Mouse (Mus musculus): ENCODE results near the gene Tmem259.

Gene Tmem259

DNA sequence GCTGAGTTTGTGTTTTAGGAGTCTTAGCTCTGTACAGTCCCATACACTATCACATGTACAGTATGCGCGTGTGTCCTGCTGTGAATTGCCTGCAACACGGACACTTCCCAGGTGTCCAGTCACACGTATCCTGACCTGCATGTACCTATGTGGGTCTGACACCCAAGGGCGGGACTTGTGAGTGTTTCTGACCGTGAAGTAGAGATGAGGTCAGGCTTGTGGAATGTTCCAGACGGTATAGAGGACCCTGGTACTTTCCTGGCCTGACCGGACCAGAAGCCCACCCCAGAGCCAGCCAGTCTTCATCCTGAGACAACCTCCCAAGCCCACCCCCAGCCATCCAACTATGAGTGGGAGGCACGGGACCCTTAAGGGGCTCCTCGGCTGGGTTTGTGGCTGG, 31.5 kb upstream of the Tmem259 start:
- DNase-seq: no peak

- no peak for DNase-seq
Observed at GRCm38 (mm10) chr10:80014484-80015290, 30.6 kb upstream of the Tmem259 start.

- no peak for DNase-seq
Observed at GRCm38 (mm10) chr10:80013609-80014008, 29.5 kb upstream of the Tmem259 start.

DNA sequence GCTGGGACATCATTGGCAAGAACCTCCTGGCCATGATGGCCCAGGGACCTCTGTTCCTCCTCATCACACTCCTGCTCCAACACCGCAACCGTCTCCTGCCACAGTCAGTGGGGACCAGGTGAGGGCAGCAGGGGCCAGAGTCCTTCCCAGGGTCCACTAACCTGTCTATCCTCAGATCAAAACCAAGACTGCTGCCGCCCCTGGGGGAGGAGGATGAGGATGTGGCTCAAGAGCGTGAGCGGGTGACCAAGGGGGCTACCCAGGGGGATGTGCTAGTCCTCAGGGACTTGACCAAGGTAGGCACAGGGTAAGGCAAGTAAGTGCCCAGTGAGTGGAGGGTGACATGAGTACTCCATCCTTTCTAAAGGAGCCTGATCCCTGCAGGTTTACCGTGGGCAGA, 27.6 kb upstream of the Tmem259 start:
- DNase-seq: no peak

DNA sequence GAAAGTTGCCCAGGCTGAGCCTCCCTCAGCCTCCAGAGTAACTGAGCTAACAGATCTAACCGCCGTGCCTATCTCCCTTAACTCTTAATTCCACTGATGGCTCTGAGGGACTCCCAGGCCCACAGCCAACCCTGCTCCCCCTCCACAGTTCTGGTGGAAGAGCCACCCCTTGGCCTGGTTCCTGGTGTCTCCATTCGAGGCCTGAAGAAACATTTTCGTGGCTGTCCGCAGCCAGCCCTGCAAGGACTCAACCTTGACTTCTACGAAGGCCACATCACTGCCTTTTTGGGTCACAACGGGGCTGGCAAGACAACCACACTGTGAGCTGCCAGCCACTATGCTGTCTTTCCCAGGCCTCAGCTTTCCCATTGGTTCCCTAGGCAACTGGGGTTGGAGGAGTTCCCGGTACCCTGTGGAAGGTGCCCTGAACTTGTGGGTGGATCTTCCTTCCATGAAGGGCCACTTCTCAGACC, 20.1 kb upstream of the Tmem259 start:
- no peak for DNase-seq

DNA sequence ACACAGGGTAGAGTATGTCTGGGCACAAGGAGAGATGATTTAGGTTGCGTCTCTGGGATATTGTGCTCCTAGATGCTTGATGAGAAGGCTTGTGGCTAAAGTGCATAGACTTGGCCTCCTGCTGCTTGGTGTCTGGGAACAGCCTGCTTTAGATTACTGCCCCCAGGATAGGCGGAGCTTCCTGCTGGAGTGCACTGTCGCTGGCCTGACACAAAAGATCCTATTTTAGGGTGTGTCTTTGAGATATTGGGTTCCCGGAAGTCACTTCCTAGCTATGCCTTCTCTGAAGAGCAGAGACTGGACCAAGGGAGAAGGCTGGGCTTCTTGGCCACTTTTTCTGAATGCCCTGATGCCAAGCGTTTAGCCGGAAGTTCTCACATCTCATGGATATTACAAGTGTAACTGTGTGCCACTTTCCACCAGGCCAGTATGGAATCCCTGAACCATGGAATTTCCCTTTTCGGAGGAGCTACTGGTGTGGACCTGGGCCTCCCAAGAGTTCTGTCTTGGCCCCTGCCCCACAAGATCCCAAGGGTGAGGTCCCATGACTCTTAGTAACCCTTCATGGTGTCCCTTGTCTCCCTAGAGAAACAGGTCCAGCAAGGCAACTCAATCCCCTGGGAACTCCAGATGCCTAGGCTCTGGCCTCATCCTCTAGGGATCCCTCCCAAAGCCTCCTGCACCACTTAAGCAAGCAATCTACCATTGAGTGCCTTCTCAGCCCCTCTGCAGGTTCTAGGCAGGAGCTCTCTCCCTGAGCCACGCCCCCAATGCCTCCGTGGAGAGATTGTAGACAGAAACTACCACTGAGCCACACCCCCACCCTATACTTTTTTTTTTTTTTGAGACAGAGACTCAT, 19.5 kb upstream of the Tmem259 start:
- DNase-seq: peak; percentile 18

DNA sequence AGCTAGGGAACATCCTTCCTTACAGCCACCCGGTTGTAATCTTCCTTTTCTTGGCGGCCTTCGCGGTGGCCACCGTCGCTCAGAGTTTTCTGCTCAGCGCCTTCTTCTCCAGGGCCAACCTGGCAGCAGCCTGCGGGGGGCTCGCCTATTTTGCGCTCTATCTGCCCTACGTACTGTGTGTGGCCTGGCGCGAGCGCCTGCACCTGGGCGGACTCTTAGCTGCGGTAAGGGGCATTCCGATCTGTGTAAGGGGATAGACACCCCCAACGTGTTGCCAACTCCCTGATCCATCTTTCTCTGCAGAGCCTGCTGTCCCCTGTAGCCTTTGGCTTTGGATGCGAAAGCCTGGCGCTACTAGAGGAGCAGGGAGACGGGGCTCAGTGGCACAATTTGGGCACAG, 18.7 kb upstream of the Tmem259 start:
- no peak for DNase-seq

DNA sequence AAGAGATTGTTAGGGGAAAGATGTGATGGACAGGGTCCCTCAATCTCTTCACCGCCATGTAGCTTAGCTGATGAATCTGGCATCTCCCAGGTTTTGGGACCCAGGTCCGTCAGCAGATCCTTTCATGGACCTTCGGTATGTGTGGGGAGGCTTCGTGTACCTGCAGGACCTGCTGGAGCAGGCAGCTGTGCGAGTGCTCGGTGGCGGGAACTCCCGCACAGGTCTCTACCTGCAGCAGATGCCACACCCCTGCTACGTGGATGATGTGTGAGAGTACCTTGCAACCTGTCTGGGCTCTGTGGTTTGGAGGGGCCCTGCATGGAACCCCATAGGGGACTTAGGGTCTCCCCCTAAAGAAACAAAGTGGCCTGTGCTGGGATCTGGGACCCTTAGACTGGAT, 17.8 kb upstream of the Tmem259 start:
- DNase-seq: no peak

GRCm38 (mm10) chr10:79997819-79998218, 13.7 kb upstream of the Tmem259 start:
- no peak for DNase-seq

GRCm38 (mm10) chr10:79997034-79997760, 13.1 kb upstream of the Tmem259 start:
- DNase-seq: peak; percentile 65

- DNase-seq: peak; percentile 97
Observed at GRCm38 (mm10) chr10:79996272-79997033, 12.3 kb upstream of the Tmem259 start, which contains the start of gene Abca7. TSS of gene Abca7 (plus strand) at chr10:79996494.

DNA sequence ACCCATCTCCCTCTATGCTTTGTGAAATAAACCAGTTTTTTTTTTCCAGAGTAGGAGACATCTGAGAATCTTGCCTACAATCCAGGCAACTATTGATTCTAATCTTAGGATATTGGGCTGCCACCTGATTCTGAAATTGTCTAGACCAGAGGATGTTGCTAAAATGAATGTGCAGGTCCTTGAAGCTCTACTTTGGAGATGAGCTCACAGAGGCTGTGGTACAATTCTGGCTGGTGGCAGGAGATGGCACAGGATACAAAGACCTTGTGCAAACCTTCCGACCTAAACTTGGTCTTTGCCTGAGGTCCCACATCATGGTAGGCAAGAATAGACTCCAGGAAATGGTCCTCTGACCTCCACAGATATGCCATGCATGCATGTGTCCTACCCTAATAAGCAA, 11.5 kb upstream of the Tmem259 start:
- no peak for DNase-seq

DNA sequence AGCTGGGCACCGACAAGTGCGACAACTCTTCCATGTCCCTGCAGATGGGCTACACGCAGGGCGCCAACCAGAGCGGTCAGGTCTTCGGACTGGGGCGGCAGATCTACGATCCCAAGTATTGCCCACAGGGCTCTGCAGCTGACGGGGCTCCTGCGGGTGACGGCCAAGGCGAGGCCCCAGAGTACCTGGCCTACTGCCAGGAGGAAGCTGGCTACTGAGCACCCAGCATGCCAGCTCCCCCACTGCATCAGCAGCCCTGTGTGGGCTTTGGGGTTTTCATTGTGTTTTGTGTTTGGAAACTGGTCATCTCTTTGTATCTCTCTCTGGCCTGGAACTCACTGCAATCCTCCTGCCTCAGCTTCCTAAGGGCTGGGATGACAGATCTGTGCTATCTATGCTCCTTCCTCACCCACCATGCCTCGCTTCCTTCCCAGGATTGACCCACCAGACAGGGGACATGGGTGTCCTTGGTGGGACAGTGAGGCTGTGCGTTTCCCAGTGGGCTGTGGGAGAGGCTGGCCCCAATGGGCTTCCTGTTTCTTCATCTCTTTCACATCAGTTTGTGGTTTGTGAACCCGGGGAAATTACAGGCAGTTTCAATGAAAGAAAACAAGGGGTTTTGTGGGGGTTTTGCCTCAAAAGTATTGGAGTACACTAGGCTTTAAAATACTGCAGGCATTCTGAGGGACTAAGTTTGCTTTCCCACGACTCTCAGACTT, 10.4 kb upstream of the Tmem259 start:
- peak; percentile 40 for DNase-seq

DNA sequence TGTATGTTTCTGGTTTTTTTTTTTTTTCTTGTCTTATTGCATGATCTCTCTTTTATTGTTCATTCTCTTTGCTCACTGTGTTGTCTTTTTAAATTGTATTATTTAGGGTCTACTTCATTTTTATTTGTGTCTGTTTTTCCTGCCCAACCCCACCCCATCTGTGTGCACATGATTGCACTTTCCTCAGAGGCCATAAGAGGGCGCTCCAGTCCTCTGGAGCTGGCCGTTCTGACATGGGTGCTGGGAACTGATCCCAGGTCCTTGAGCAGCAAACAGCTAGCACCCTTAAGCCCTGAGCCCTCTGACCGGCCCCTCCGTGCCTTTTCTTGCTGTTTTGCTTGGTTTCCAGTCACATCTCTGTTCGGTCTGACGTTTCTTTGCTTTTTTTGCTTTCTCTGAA, 7.4 kb upstream of the Tmem259 start:
- no peak for DNase-seq

DNA sequence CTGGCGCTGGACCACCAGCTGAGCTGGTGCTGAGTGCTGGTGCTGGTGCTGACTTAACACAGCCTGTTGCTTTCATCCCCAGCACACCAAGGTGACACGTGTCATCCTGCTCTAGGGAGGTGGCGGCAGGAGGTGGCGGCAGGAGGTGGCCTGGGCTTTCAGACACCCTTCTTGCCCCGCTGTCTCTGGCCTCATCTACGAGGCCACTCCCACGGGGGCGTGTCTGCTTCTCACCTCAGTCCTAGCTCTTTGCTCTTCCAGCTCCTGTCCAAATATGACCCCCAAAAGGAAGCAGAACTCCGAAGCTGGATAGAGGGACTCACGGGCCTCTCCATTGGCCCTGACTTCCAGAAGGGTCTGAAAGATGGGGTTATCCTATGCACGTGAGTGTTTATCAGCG, 7.0 kb upstream of the Tmem259 start:
- DNase-seq: no peak

DNA sequence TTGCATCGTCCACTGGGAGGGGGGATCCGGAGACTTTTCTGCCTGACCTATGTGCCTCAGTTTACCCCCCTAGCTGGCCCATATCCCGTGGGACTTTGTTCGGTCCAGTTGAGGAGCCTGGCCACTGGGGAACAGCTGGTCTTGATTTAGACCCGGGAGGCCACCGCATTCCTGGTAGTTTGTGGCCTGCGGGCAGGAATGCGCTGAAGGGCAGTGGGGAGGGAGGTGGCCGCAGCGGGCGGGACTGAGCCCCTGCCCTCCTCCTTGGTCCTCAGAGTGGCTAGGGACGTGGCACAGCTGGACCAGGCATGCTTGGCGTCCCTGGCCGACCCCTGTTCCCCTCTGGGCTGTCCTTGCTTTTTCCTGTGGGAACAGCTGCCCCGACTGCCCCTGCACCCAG, 5.7 kb upstream of the Tmem259 start:
- DNase-seq: no peak

- DNase-seq: no peak
Observed at GRCm38 (mm10) chr10:79989272-79989786, 5.2 kb upstream of the Tmem259 start.

DNA sequence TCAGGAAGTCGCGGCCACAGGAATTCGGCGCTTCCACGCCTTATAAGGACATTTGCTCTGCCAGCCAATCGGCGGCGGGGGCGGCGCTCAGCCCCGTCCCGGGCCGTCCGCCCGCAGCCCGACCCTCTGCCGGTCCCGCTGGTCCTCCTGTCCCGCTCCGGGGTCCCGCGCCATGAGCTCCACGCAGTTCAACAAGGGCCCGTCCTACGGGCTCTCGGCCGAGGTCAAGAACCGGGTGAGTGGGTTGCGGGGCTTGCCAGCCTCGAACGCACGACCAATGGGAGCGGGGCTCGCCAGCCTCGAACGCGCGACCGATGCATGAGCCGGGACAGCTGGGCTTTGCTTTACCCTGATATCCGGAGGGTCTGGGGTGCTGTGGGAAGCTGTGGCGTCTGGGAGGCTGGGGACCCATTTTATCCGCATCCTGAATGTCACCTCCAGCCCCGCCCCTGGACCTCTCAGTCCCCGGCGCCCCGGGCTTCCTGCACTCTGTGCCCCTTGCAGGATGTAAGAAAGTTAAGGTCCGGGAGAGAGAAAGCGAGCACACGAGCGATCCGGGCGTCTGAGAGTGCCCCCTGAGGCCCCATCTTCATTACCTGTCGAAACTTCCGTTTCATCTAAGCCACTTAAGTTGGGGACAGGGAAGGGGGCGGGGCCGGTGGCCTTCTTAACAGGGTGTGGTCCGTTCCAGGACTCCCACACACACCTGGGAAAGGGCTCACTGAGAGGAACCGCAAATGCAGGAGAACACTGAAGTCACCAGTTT, 4.6 kb upstream of the Tmem259 start, which contains the start of gene Cnn2:
Gene Cnn2 (plus strand): TSS at position 79 of the 766 bp plus-strand sequence.
- peak; percentile 63 for DNase-seq

DNA sequence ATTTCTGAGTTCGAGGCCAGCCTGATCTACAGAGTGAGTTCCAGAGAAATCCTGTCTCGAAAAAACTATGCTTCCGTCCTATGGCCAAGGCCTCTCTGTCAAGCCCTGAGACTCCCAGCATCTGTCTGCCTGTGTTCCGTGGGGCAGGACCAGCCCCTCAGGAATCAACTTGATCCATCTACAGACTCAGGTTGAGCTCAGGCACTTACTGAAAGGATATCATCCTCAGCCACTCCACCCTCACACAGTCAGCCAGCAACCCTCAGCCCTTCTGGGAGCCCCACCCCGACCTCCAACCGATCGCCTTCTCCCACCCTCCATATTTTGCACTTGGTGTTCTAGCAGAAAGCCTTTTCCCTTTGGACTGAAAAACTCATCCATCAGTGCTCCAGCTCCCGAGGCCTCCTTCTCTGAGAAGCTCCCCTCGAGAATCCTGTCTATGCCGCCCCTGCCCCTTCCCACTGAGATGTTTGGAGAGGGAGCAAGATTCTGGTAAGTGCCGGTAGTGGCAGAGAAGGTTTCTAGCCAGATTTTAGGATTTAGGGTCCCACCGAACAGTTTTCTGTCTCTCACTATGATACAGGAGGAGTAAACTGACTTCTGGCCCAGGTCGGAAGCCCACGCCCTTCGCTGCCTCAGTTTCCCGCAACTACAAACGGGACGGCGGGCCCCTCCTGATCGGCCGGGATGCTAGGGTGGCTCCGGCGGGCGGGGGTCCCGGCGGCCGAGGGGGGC, 3.8 kb upstream of the Tmem259 start:
- no peak for DNase-seq

DNA sequence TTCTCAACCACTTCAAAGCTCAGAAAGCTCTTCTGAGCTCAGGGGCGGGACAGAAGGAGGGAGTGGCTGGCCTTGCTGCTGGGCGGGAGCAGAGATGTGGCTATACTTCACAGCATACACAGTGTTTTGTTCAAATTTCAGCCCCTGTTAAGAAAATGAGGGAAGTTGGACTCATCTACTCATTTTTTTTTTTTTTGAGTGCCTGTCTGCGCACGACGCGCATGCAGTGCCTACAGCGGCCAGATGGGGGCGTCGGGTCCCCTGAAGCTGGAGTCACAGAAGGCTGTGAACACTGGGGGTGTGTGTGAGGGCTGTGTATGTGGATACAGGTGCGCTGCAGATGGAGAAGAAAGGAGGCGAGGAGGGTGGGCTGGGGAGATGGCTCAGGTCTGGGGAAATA, 2.8 kb upstream of the Tmem259 start:
- DNase-seq: peak; percentile 90
